Mouse (Mus musculus) thymus, adult 2 months (tissue): Measurements from ENCODE around the gene Atmin.

Experiments used
- CTCF ChIP-seq: fragments of 200-500 bp; IDR thresholded peaks from 2 replicates; pipeline ENCODE4 v1.5.1; 2012; ENCODE audit warnings: mild to moderate bottlenecking, control low read depth, low read length, moderate library complexity, borderline replicate concordance; ENCODE audit not compliant: control insufficient read depth, poor library complexity, insufficient read depth; ENCODE audit errors: extremely low read depth
- POLR2A ChIP-seq: fragments of 200-500 bp; IDR thresholded peaks from 2 replicates; pipeline ENCODE4 v1.6.1; 2012; ENCODE audit warnings: mild to moderate bottlenecking, low read length, control low read depth, moderate library complexity; ENCODE audit not compliant: control insufficient read depth, poor library complexity, insufficient read depth; ENCODE audit errors: extremely low read depth

DNA sequence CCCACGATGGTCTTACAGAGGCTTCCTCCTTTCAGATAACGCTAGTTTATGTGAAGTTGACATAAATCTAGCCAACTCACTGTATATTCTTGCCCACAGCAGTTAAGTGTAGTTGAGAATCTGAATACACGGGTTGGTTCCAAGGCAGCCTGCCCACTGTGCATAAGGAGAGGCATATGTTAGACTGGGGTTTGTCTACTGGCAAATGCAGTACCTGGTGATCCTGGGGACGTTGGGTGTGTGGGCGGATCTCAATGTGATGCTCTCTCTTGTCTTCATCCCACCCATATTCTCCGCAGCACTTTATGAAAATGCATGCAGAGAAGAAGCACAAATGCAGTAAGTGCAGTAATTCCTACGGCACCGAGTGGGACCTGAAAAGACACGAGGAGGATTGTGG is 11.2 kb downstream of the Atmin start:
- no peak for TF ChIP-seq POLR2A
- no peak for TF ChIP-seq CTCF
